Mouse (Mus musculus): ENCODE results near the gene Stx18.

The Stx18 gene

GRCm38 (mm10) chr5:38038710-38039592 lies at the start of gene Stx18:
Stx18 (plus strand) TSS chr5:38038742.
- DNase-seq = peak; percentile 92

GRCm38 (mm10) chr5:37992346-37992745 lies 46.2 kb upstream of the Stx18 start:
- no peak for DNase-seq

- DNase-seq = no peak
These were observed 39.7 kb upstream of the Stx18 start for GRCm38 (mm10) chr5:37998805-37999204.

GRCm38 (mm10) chr5:38002573-38002972 lies 36.0 kb upstream of the Stx18 start:
- DNase-seq = no peak

GRCm38 (mm10) chr5:38004746-38005145 lies 33.8 kb upstream of the Stx18 start:
- no peak for DNase-seq

GRCm38 (mm10) chr5:38006415-38007347 lies 31.9 kb upstream of the Stx18 start:
- DNase-seq = no peak

- no peak for DNase-seq
These were observed 29.5 kb upstream of the Stx18 start for GRCm38 (mm10) chr5:38009071-38009470.

- no peak for DNase-seq
These were observed 23.6 kb upstream of the Stx18 start for GRCm38 (mm10) chr5:38014916-38015315.

GRCm38 (mm10) chr5:38016945-38017344 lies 21.6 kb upstream of the Stx18 start:
- DNase-seq = no peak

GRCm38 (mm10) chr5:38027656-38028055 lies 10.9 kb upstream of the Stx18 start:
- no peak for DNase-seq

GRCm38 (mm10) chr5:38038274-38038673 lies 268 bp upstream of the Stx18 start:
- DNase-seq = peak; percentile 12

- no peak for DNase-seq
These were observed 1.3 kb downstream of the Stx18 start for GRCm38 (mm10) chr5:38039796-38040195.

GRCm38 (mm10) chr5:38044923-38045322 lies 6.4 kb downstream of the Stx18 start:
- DNase-seq = no peak

- DNase-seq = peak; percentile 25
These were observed 9.6 kb downstream of the Stx18 start for GRCm38 (mm10) chr5:38048177-38048576.

GRCm38 (mm10) chr5:38061051-38061450 lies 22.5 kb downstream of the Stx18 start:
- DNase-seq = no peak

- DNase-seq = no peak
These were observed 24.2 kb downstream of the Stx18 start for GRCm38 (mm10) chr5:38062709-38063108.

GRCm38 (mm10) chr5:38063339-38063738 lies 24.8 kb downstream of the Stx18 start:
- no peak for DNase-seq

GRCm38 (mm10) chr5:38064043-38064575 lies 25.6 kb downstream of the Stx18 start:
- no peak for DNase-seq

GRCm38 (mm10) chr5:38064701-38065100 lies 26.2 kb downstream of the Stx18 start:
- DNase-seq = no peak

GRCm38 (mm10) chr5:38065454-38065853 lies 26.9 kb downstream of the Stx18 start:
- no peak for DNase-seq

GRCm38 (mm10) chr5:38066606-38067005 lies 28.1 kb downstream of the Stx18 start:
- no peak for DNase-seq

GRCm38 (mm10) chr5:38076326-38076725 lies 37.8 kb downstream of the Stx18 start:
- DNase-seq = no peak

GRCm38 (mm10) chr5:38078575-38078974 lies 40.0 kb downstream of the Stx18 start:
- no peak for DNase-seq

Measured in kidney, postnatal 10 days (tissue).